Mouse (Mus musculus) liver, embryonic 14.5 days (tissue): ENCODE data around the gene Lrrtm1. TPM values are rescaled to one million over a fixed set of nuclear protein-coding genes. Genes with fewer than 3 reads are reported as not detected.

ENCODE experiments used
- ATAC-seq: fragments of 200-750 bp; cut with Nextera tagmentation; 2 replicates; pipeline ENCODE4 v1.8.0; 2017; ENCODE audit warnings: moderate number of reproducible peaks, mild to moderate bottlenecking, moderate library complexity; ENCODE audit not compliant: insufficient read depth
- DNase-seq, 3 experiments: peaks; one replicate each; pipeline ENCODE4 v3.0.0-alpha.2; 2012 to 2013; ENCODE audit warnings: low read depth in 3 of 3, low spot score in 3 of 3
- H3K27ac ChIP-seq: fragments of 300-500 bp; sonication (generic); 2 replicates; pipeline ENCODE4 v1.5.1; 2014; ENCODE audit warnings: moderate library complexity, mild to moderate bottlenecking, control low read depth, inconsistent platforms
- H3K27me3 ChIP-seq: fragments of 300-500 bp; sonication (generic); 2 replicates; pipeline ENCODE4 v1.6.1; 2014; ENCODE audit warnings: mild to moderate bottlenecking, low read length, moderate library complexity; ENCODE audit not compliant: control insufficient read depth, insufficient read depth
- H3K36me3 ChIP-seq: fragments of 300-500 bp; sonication (generic); replicated peaks from 2 replicates; pipeline ENCODE4 v1.6.1; 2014; ENCODE audit warnings: low read depth; ENCODE audit not compliant: control insufficient read depth, insufficient read depth
- H3K4me1 ChIP-seq, 2 experiments: fragments of 200-500 bp in 1 of 2; fragments of 300-500 bp in 1 of 2; sonication (generic) in 1 of 2; replicated peaks; 2 replicates each; pipeline ENCODE4 v1.6.1; 2012 to 2014; ENCODE audit warnings: antibody characterized with exemption in 1 of 2, inconsistent platforms in 1 of 2, low read length in 1 of 2; ENCODE audit not compliant: control insufficient read depth in 2 of 2, insufficient read depth in 2 of 2
- H3K4me2 ChIP-seq: fragments of 300-500 bp; sonication (generic); 2 replicates; pipeline ENCODE4 v1.6.1; 2014; ENCODE audit warnings: low read depth, mild to moderate bottlenecking, control low read depth, moderate library complexity
- H3K4me3 ChIP-seq, 2 experiments: fragments of 200-500 bp in 1 of 2; fragments of 300-500 bp in 1 of 2; sonication (generic) in 1 of 2; 2 replicates each; pipeline ENCODE4 v1.5.1; 2012 to 2014; ENCODE audit warnings: low read depth in 2 of 2, low read length in 2 of 2, mild to moderate bottlenecking in 2 of 2, control low read depth in 1 of 2, inconsistent platforms in 1 of 2, moderate library complexity in 1 of 2; ENCODE audit not compliant: insufficient read depth in 1 of 2
- H3K9ac ChIP-seq: fragments of 300-500 bp; sonication (generic); replicated peaks from 2 replicates; pipeline ENCODE4 v1.6.1; 2014; ENCODE audit warnings: mild to moderate bottlenecking, control low read depth, moderate library complexity
- H3K9me3 ChIP-seq: fragments of 300-500 bp; sonication (generic); 2 replicates; pipeline ENCODE4 v1.6.1; 2016; ENCODE audit warnings: low read length, mixed read lengths; ENCODE audit not compliant: control insufficient read depth
- CTCF ChIP-seq: IDR thresholded peaks from 2 replicates; pipeline ENCODE4 v1.5.1; 2016; ENCODE audit warnings: antibody characterized with exemption, low read depth, control low read depth
- EP300 ChIP-seq: IDR thresholded peaks from 2 replicates; pipeline ENCODE4 v1.6.1; 2016; ENCODE audit warnings: antibody characterized with exemption, low read depth
- WGBS: fragments of 180-500 bp; shearing (Covaris S2); extraction: QIAGEN DNeasy Blood & Tissue Kit; methylation state at CpG from one replicate; pipeline ENCODE4 v1.1.7; 2014; ENCODE audit not compliant: insufficient replicate concordance; 5-methylcytosine and 5-hydroxymethylcytosine counted together
- polyA plus RNA-seq, 2 experiments: library from polyadenylated mRNA; depleted of rRNA in 1 of 2; stranded (reverse) in 1 of 2; unstranded in 1 of 2; fragments of >200 nt; fragmentation: Nextera tagmentation in 1 of 2; extraction: Ambion mirVana in 1 of 2; gene quantifications; 2 replicates each; pipeline versions ENCODE4 v1.2.1 to v1.2.3; 2012 to 2014

The Lrrtm1 gene
- polyA plus RNA-seq, 2 experiments = 0.09 TPM; not detected in 1

- no peak for TF ChIP-seq EP300
- TF ChIP-seq CTCF = no peak
- H3K4me1 ChIP-seq = no peaks in the 10 kb centered on the region
- H3K4me2 ChIP-seq = no peak overlapping the region
- H3K27ac ChIP-seq = no peak overlapping the region
- no peak overlapping the region for H3K4me3 ChIP-seq
- WGBS = 27% methylated on average over 3 of the region's 3 CpGs
- no peaks in the 10 kb centered on the region for H3K9me3 ChIP-seq
- ATAC-seq (no peak), DNase-seq (no peak)
- no peaks in the 10 kb centered on the region for H3K27me3 ChIP-seq
- H3K9ac ChIP-seq = no peak overlapping the region
- no peaks in the 10 kb centered on the region for H3K36me3 ChIP-seq
These were observed 28.6 kb upstream of the Lrrtm1 start for GRCm38 (mm10) chr6:77213757-77214409.

- DNase-seq (no peak), ATAC-seq (no peak)
- Histone ChIP-seq H3K9ac (no peak overlapping the region), H3K27ac (no peak overlapping the region), H3K9me3 (no peaks in the 10 kb centered on the region), H3K4me2 (no peak overlapping the region), H3K4me1 (no peaks in the 10 kb centered on the region), H3K36me3 (no peaks in the 10 kb centered on the region), H3K4me3 (no peak overlapping the region), H3K27me3 (no peaks in the 10 kb centered on the region)
- 56% methylated on average over 4 of the region's 4 CpGs for WGBS
- TF ChIP-seq EP300 (no peak), CTCF (no peak)
These were observed 27.2 kb upstream of the Lrrtm1 start for GRCm38 (mm10) chr6:77215322-77215721.

DNA sequence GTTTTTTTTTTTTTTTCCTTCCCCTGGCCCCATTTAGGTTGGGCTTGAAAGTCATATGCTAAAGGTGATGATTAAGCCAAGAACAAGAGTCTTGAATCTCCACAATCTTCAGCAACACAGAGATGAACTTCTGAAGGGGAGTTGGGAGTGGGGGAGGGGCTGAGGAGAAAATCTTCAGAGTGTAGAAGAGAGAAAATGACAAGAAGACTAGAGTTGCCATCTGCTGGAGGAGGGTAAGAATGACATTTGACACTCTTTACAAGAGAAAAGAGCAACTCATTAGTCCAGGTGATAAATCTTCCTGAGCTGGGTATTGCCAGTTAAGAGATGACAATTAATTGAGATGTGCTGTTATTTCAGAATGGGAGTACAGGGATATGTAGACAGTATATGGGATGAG is 23.6 kb upstream of the Lrrtm1 start:
- ATAC-seq (no peak), DNase-seq (no peak)
- Histone ChIP-seq H3K4me1 (no peaks in the 10 kb centered on the region), H3K4me2 (no peak overlapping the region), H3K27ac (no peak overlapping the region), H3K9ac (no peak overlapping the region), H3K9me3 (no peaks in the 10 kb centered on the region), H3K36me3 (no peaks in the 10 kb centered on the region), H3K4me3 (no peak overlapping the region), H3K27me3 (no peaks in the 10 kb centered on the region)
- TF ChIP-seq EP300 = no peak
- no peak for TF ChIP-seq CTCF

DNA sequence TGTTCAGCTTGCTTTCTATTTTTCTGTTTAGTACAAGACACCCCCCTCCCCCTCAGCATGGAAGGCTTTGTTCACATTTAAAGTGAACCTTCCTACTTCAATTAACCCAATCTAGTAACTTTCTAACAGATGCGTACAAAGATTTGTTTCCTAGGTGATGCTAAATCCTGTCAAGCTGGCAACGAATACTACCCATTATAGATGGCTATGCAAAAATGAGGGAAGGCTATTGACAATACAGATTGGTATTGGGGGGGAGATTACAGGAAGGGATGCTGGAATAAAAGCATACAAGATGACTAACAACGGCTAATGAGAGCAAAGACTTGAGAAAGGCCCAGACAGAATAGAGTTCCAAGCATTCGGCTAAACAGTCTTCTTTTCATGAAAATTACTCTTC is 21.7 kb upstream of the Lrrtm1 start:
- Histone ChIP-seq H3K27ac (no peak overlapping the region), H3K9ac (no peak overlapping the region), H3K27me3 (no peaks in the 10 kb centered on the region), H3K36me3 (no peaks in the 10 kb centered on the region), H3K4me2 (no peak overlapping the region), H3K9me3 (no peaks in the 10 kb centered on the region), H3K4me3 (no peak overlapping the region), H3K4me1 (no peaks in the 10 kb centered on the region)
- no peak for DNase-seq
- no peak for ATAC-seq
- no peak for TF ChIP-seq CTCF
- no peak for TF ChIP-seq EP300
- WGBS = 67% methylated on average over 4 of the region's 4 CpGs

GRCm38 (mm10) chr6:77222849-77223638 is 19.4 kb upstream of the Lrrtm1 start:
- Histone ChIP-seq H3K4me1 (no peaks in the 10 kb centered on the region), H3K27me3 (no peaks in the 10 kb centered on the region), H3K4me3 (no peak overlapping the region), H3K9ac (no peak overlapping the region), H3K27ac (no peak overlapping the region), H3K36me3 (no peaks in the 10 kb centered on the region), H3K4me2 (no peak overlapping the region), H3K9me3 (no peaks in the 10 kb centered on the region)
- TF ChIP-seq CTCF = no peak
- 59% methylated on average over 16 of the region's 16 CpGs for WGBS
- DNase-seq (no peak), ATAC-seq (no peak)
